Mouse (Mus musculus): ENCODE measurements around the gene Slfn5.
A peak's percentile ranks its signal among the peaks of the same experiment; 100 is the strongest.

GRCm38 (mm10) chr11:82914711-82915352, 36.3 kb upstream of the Slfn5 start:
- peak; percentile 99 for TF ChIP-seq CTCF (IDR thresholded peaks at IDR 0.05; ENCODE audit: low read depth)
- no peak for TF ChIP-seq EP300 (optimal IDR thresholded peaks at IDR 0.05)

All from stomach, postnatal 0 days (tissue).